Mouse (Mus musculus): ENCODE results near the gene Ctsd.

The Ctsd gene

DNA sequence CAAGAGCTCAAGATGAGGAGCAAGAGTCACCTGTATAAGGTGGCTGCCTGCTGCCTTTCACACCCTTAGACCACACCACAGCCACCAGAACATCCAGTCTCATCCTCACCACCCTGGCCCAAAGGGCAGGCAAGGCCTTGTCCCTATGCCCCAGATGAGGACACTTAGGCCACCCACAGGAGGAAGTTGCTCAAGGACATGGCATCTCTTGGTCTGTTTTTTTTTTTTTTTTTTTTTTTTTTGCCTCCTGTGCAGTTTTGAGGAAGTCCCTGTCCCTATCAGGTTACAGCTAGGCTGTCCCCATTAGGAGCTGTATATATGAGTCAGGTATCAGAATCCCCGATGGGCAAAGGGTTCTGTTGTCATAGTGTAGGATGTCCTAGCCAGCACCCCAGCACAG is 11.4 kb upstream of the Ctsd start:
- peak; percentile 53 for DNase-seq

GRCm38 (mm10) chr7:142398052-142398451 is 10.2 kb upstream of the Ctsd start:
- DNase-seq = peak; percentile 67

GRCm38 (mm10) chr7:142396611-142397010 is 8.8 kb upstream of the Ctsd start:
- DNase-seq = no peak

GRCm38 (mm10) chr7:142395472-142395871 is 7.6 kb upstream of the Ctsd start:
- DNase-seq = no peak

GRCm38 (mm10) chr7:142394261-142395190 is 6.7 kb upstream of the Ctsd start:
- peak; percentile 39 for DNase-seq

DNA sequence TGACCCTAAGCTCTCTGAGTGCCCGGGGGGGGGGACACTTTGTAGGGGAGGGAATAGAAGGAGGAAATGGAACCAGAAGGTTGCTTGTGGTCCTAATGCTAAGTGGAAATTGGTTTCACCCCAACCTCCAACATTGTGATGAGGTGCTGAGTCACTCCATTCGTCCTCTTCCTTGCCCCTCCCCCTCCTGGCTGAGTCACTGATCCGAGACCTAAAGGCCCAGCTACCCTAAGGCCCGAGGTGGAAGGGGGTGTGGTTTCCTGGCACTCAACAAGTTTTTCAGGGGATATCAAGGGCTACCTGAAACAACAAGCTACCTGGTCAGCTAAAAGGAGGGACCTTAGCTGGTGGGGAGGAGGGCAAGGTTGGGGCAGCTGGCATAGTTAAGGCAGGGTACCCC is 5.4 kb upstream of the Ctsd start:
- peak; percentile 73 for DNase-seq

DNA sequence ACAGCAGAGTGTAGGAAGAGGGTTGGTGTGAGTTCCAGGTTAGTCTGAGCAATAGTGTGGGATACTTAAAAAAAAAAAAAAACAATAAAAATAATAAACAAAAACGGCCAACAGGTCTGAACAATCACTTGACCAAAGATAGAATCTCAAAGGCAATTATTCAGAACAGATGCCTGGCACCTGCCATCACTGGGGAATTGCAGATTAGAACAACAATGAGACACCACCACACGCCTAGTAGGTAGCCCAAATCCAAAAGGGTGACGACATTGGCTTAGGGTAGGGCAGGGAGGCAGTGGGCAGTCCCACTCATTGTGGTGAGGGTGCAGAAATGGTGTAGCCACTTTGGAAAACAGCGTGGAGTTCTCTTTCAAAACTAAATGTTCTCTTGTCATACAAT is 3.8 kb upstream of the Ctsd start:
- DNase-seq = no peak

DNA sequence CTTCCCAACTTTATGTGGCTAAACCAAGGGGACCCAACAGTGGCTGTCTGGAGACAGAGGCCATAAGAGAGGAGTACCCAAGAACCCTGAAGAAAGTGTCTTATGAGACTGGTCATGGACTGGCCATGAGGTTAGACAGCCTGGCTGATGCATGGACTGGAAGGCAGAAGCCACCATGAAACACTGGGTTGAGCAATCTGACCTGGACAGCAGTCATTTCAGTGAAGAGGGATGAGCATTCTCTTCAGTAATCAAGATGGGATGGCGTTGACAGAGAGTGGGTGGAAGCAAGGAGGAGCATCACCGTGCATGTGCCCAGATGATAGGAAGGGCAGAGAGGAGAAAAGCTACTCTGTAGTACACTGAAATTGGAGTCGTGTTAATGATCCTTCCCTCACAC is 3.3 kb upstream of the Ctsd start:
- DNase-seq = peak; percentile 64

- DNase-seq = peak; percentile 67
Measured at GRCm38 (mm10) chr7:142389961-142390650, 2.3 kb upstream of the Ctsd start.

DNA sequence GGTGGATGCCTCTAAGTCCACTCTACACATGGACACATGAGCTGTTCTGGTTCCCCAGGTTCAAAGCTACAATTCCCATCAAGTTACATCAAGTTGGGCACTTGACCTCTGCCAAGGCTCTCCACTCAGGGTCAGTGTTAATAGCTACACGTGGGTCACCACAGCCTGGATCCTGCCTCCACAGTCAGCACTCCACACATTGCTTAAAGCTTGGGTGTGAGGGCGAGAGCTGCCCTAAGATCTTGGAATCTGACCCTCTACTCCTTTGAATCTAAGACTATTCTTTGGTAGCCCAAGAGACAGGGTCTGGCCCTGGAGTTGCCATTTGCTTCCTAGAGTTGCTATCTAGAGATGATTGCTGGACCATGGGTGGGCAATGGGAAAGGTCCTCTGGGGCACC is 902 bp upstream of the Ctsd start:
- DNase-seq = no peak

DNA sequence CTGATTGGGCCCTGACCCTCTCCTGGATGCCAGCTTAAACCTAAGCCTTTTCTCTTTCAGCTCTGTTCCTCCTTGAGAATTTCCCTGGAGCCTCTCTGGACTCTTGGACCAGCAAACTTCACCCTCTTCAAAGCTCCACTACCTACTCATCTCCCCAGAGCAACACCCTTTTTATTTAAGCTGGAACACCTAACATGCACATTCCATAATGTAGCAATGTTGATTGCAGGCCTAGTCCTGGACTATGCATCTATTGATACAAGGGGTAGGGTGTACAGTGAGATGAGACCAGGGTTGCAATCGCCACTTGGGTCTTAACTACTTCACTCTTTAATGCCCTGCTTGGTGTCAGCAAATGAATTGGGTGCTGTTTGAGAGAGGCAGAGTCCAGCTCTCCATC is 360 bp upstream of the Ctsd start:
- DNase-seq = no peak

DNA sequence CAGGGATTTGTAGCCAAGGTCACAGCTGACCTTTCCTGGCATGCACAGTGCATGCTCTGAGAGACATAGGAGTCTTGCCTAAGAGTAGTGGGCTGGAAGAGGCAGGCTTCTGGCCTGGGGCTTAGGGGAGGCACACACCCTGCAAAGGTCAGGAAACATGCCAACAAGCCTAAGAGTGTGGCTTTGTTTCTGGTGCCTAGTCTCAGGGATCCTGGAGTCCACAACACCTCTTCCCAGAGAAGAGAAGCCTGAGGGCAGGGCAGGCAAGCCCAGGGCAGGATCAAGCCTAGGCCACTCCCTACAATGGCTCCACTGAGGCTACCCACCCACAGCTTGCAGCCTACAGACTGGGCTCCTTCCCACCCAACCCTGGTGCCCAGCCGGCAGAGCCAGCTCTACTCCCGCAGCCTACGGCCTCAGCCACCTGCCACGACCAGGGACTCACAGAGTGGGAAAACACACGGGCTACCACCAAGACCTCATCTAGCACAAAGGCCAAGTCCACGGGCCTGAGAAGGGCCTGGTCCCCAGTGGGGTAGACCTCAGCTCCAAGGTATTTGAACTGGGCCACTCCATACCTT is 1.1 kb downstream of the Ctsd start:
- DNase-seq = peak; percentile 26

DNA sequence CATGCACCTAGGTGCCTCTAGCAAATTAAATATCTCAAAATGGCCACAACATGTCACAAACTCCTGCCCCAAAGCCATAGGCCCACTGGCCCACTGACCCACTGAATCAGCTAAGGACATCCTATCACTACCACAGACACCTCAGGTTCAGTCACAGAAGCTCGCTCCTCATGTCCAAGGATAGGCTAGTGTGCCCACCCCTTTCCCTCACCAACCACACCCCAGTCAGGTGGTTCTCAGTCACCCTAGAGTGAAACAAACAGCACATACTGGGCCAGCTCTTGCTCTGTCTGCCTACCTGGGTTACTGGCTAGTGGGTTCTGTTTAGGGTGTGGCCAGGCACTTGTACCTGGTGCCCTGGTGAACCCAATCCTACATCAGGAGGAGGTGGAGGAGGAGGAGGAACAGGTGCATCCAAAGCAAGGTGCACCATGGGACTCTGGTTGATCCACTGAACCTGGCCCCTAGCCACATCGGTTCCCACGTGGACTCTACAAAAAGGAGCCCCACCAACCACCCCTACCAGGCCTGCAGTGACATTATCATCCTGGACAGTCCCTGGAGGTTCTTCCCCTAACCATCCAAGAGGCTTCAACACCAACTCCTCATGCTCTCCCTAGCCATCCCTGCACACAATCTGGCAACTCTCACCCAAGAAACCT is 2.0 kb downstream of the Ctsd start:
- DNase-seq = no peak

DNA sequence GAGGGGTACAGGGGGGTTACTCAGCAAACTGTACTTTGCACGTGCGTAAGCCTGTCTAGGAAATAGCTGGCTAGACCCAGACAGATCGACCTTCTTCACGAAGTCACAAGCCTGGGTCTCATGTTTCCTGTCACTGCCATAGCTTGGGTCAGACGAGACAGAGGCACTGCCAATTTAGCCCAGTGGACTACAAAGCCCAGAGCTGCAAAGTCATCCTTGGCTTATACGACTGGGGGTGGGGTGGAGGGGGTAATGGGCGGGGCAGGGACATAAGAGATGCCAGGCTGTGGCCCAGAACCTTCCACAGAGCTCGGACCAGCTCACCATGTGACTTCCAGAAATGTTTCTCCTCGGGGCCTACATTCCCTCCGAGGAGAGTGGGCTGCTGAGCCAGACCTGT is 3.5 kb downstream of the Ctsd start:
- DNase-seq = no peak

DNA sequence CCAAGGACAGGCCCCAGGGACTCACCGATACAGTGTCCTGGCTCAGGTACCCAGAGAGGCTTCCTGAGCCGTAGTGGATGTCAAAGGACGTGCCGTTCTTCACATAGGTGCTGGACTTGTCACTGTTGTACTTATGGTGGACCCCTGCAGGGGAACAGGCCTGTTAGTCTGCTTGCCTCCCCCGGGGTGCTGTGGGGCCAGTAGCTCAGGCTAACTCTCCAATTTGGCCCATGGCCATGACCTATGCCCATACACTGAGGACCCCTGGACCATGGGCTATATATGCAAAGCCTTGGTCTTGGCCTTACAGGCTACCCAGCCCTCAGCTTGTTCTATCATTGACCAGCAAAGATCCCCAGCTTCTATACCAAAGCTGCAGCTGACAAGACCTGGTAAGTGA is 5.3 kb downstream of the Ctsd start, which contains the start of gene Gm49369:
Gene Gm49369, minus strand, starts transcription at position 101 of the 400 bp plus-strand sequence.
- no peak for DNase-seq

DNA sequence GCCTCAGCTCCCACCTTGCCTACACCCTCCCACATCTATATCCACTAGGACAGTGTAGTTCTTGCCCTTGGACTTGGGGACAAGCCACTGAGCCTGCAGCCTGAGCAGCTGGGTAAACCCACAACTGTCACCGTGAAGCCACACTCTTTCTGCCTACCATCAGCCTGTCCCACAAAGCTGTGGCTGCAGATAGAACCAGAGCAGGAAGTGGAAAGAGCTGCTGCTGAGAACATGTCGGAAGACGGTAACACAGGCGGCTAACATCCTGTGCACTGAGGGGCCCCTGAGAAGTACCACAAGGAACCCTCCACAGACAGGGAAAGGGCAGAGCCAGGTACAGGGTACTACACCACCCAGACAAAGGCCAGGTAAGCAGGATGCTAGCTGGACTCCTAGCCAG is 6.7 kb downstream of the Ctsd start:
- no peak for DNase-seq

GRCm38 (mm10) chr7:142379186-142379585 is 8.7 kb downstream of the Ctsd start:
- DNase-seq = no peak

- DNase-seq = no peak
Measured at GRCm38 (mm10) chr7:142377233-142377925, 10.5 kb downstream of the Ctsd start.

- no peak for DNase-seq
Measured at GRCm38 (mm10) chr7:142376096-142376495, 11.7 kb downstream of the Ctsd start.

GRCm38 (mm10) chr7:142375261-142375724 is 12.5 kb downstream of the Ctsd start:
- DNase-seq = peak; percentile 41

DNA sequence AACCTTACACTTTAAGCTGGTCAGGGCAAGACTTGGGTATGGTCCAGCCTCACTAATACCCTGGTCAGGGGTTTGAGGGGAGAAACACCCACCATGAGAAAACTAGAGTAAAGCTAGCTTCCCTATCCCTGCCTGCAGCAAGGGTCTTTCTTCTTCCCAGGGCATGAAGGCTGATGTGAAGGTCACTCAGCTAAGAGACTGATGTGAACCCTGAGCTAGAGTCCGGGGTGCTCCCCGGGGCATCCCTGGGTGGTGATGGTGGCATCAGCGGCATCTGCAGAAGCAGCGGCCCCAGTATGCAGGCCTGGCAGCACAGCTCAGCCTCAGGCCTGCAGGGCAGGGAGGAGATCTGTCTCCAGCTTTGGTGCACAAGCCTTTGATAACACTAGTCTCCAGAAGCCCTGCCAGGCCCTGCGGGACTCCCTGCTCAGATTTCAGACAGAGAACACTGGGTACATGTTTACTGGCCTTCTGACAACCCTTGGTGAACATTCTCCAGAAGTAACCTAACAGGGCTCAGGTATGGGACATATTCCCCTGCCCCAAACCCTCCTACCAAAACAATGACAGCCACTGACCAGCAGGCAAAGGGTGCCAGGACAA is 13.3 kb downstream of the Ctsd start:
- DNase-seq = no peak
